Mouse (Mus musculus) brain, embryonic 18.5 days (tissue): ENCODE measurements around the gene Pole3.

Experiments
- DNase-seq: peaks from one replicate; pipeline ENCODE4 v3.0.0-alpha.2; 2012; ENCODE audit warnings: low read depth, low spot score

Pole3 gene

GRCm38 (mm10) chr4:62518416-62519121 is 6.3 kb downstream of the Pole3 start:
- no peak for DNase-seq

- DNase-seq, result no peak
Measured at GRCm38 (mm10) chr4:62517538-62518415, 7.1 kb downstream of the Pole3 start.

- DNase-seq, result no peak
Measured at GRCm38 (mm10) chr4:62517046-62517445, 7.8 kb downstream of the Pole3 start.

- no peak for DNase-seq
Measured at GRCm38 (mm10) chr4:62516579-62516978, 8.3 kb downstream of the Pole3 start.

GRCm38 (mm10) chr4:62516079-62516478 is 8.8 kb downstream of the Pole3 start:
- no peak for DNase-seq

DNA sequence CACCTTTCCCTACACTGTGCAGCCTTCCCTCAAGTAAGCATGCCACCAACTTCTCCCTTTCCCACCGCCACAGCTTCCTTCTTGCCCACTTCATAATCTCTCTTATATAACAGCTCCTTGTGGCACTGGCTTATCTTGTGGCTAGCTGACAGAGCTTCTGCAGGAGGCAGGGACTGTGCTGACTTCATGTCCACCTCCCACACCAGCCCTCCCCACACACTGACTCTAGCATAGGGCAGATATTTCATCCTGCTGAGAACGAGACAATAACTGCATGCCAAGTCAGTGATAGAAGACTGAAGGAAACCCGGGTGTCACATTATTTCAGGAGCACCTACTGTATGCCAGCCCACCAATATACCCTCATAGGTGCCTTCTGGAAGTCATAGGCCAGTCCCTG is 9.4 kb downstream of the Pole3 start:
- DNase-seq, result no peak

DNA sequence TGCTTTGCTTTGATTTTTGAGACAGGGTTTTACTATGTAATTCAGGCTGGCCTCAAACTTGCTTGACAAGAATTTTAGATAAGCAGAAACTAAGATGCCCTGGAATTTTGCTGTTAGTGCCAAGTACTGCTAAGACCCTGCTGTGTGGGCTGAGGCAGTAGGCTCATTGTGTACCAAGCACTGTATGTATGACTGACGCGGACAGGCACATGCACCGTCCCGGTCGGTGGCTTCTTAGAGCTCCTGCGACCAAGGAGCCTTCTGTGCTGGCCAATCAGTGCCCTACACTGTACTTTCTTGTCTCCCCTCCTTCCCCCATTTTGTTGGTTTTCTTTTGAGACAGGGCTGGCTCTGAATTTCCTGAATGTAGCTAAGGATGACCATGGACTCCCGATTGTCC is 9.9 kb downstream of the Pole3 start:
- no peak for DNase-seq

GRCm38 (mm10) chr4:62513998-62514506 is 10.8 kb downstream of the Pole3 start:
- DNase-seq, result no peak

- no peak for DNase-seq
Measured at GRCm38 (mm10) chr4:62509946-62510345, 14.9 kb downstream of the Pole3 start.

DNA sequence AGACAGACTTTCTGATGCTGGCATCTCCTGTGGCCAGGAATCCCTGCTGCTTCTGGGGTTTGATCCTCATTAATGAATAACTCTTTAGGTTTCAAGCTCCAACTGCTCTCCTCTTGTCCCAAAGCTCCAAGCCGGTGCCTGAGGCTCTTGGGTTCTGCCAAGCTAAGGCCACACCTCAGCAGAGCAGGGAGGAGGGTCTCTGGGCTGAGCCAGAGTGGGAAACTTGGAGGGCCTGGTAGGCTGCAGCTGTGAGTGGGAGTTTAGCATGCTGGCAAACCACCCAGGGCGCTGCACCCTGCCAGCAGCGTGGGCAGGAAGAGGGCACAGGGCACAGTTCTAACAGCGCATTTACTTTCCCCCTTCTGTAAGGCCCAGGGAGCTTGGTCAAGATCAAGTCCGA is 16.0 kb downstream of the Pole3 start:
- no peak for DNase-seq

GRCm38 (mm10) chr4:62506798-62507197 is 18.1 kb downstream of the Pole3 start:
- DNase-seq, result no peak

DNA sequence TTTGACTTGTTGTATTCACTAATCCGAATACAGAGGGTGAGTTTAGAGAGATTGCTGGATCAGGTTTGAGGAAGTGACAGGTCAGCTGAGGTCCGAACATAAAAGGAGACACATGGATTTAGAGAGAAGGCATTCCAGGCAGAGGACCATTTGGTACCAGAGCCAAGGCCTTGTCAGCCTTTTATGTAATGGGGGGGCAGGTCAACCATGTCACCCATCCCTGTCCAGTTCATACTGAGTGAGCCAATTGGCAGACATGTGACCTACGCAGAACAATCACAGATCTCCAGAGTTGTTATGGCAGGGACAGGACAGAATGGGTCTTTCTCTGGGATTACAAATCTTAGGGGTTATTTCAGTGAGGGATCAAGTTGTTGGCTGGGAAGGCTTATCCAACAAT is 18.9 kb downstream of the Pole3 start:
- no peak for DNase-seq

DNA sequence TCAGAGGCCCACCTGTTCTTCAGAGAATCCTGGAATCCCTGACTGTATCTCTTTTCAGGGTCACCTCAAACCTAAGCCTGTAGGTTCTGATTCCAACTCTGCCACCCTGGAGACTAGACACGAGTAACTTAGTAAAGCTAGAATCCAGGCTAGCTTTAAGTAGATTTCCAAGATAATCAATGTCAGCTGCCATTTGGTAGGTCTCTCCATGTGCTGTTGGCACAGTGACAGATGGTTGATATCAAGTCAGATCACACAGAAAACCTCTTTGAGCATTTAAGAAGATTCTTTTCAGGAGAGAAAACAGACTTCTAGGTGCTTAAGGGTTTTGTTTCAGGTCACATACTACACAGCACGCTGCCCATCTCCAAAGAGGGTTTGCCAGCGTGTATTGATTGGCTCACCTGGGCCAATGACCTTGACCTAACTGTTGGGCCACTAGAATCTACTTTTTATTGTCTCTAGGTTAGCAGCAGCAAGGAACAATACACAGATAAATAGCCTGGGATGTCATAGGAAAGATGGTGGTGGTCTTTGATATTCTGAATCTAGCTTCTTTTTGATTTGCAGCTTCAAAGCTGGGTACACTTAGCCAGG is 21.4 kb downstream of the Pole3 start, which contains the start of gene Hdhd3:
Gene Hdhd3 (minus strand): TSS at position 94 of the 597 bp plus-strand sequence.
- DNase-seq, result no peak

DNA sequence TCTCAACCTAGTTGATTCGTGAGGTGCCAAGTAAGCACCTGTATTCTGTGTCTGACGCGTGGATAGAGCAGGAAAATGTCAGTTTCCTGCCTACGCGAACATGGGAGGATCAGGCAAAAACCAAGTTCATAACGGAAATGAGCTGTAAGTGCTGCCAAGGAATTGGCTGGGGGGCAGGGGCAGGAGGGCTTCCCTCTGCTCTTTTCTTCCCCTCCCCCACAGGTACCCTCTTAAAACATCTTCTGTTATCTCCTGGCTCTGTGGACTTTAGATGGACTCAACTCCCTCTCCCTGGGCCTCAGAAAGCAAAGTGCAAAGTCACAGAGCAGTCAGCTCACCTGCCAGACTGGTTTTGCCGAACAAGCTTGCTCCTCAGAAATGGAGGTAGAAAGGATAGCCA is 21.9 kb downstream of the Pole3 start:
- DNase-seq, result no peak

- peak; percentile 70 for DNase-seq
Measured at GRCm38 (mm10) chr4:62501964-62502732, 22.7 kb downstream of the Pole3 start.

DNA sequence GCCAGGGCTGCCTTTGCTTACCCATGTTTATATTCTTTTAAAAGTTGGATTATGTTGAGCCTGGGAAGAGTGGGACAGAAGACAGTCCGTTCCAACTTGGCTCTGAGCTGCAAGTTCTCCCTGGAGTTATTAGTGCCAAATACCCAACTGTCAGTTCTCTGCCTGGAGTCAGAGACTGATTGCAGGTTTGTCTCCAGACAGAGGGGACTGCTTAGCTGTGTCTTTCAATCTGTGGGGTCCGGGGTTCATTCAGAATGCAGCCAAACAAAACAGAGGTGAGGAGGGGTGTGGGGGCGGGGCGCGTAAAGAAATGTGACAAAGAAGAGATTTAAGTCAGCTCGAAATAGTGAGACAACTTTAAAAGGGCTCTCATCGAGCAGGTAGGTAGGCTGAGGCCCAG is 23.3 kb downstream of the Pole3 start:
- no peak for DNase-seq

- no peak for DNase-seq
Measured at GRCm38 (mm10) chr4:62500799-62501198, 24.1 kb downstream of the Pole3 start.

DNA sequence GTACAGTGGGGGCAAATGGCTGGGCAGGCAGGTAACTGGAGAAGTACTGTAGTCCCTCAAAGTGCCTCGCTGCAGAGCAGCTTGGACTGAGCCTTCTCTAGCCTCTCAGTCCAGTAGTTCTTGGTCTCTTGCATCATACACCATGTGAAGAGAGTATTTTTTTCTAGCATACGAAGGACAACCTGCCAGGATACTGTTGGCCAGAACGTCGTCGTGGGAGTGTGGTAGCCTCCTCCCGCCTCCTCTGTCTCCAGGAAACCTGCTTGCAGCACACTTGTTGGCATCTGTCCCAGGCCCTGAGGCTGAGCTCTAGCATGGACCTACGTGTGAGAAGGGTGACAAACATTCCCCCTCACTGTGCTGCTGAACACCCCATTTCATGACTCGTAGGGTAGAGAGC is 28.1 kb downstream of the Pole3 start:
- no peak for DNase-seq

GRCm38 (mm10) chr4:62495946-62496345 is 28.9 kb downstream of the Pole3 start:
- DNase-seq, result no peak

- no peak for DNase-seq
Measured at GRCm38 (mm10) chr4:62494230-62494629, 30.6 kb downstream of the Pole3 start.

DNA sequence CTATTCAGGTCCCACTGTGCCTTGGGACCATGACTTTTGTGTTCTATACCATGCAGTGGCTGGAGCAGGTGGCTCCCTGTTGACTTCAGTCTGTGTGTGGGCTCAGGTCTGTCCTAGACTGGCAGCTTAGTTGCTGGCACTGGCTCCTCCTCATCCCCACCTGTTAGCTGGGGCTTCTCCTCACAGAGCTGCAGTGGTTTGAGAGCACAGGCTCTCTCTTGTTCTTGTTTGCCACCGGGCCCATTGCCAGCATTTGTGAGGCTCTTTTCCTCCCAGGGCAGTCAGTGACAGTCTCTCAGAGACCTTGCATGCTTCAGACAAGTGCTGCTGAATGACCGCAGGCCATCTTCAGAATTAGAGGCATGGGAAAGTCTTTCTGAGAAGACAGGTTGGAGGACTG is 32.2 kb downstream of the Pole3 start:
- DNase-seq, result no peak

DNA sequence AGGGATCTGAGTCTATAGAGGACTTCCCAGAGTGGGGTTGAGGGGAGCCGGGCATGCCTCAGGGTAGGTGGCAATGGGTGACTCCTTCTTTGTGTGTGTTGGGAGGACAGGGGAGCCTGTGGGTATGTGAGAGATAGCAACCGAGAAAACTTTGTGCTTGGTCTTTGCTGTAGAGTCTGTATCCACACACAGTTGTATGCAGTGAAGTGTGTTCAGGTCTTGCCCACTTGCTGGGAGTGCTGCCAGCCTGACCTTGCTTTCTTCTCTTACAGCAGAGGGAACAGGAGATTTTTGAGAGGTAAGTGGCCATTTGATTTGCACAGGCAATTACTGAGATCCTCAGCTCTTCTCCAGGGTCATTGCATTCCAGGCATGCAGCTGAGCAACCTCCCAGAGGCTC is 37.0 kb downstream of the Pole3 start:
- no peak for DNase-seq
